Mouse (Mus musculus): ENCODE measurements around the gene Srsf11. TPM values are rescaled to one million over a fixed set of nuclear protein-coding genes. Genes with fewer than 3 reads are reported as not detected.

The Srsf11 gene
- polyA plus RNA-seq, 1 experiment from 2014 or later = 309 TPM

DNA sequence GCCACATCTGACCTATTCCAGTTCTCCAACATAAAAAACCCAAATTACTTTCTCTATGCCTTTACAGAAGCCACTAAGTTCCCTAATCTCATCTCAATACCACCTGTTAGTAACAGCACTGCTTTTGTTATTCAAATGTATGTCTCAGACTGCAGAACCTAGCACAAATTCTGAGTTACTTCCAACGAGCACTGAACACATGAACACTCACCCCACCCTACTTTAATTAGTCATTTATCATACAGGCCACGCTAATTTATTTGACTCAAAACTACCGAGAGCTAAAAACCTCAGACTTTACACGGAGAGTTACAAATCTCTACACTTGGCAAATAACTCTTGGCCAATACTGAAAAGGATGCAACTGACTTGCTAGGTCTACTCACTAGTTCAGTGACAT lies 4.3 kb downstream of the Srsf11 start:
- Histone ChIP-seq H3K36me3 (ENCODE audit: insufficient read depth) (peaks cover 11% of the 10 kb centered on the region), H3K9ac (peak overlapping the region; percentile 96), H3K4me1 (ENCODE audit: insufficient read depth) (peaks cover 7% of the 10 kb centered on the region; the same call in 1 of the 2 replicates), H3K4me2 (peak overlapping the region; percentile 74), H3K27me3 (ENCODE audit: insufficient read depth, low read length) (no peaks in the 10 kb centered on the region), H3K9me3 (ENCODE audit: low read depth, low read length) (no peaks in the 10 kb centered on the region), H3K4me3 (ENCODE audit: low read depth, low read length) (peak overlapping the region; percentile 96), H3K27ac (ENCODE audit: low read depth) (peak overlapping the region; percentile 97)
- no peak for DNase-seq
- no peak for TF ChIP-seq CTCF (IDR thresholded peaks at IDR 0.05; ENCODE audit: low read depth)
- ATAC-seq (ENCODE audit: insufficient read depth) = no peak
- 4% methylated on average over 4 of the region's 4 CpGs for WGBS

DNA sequence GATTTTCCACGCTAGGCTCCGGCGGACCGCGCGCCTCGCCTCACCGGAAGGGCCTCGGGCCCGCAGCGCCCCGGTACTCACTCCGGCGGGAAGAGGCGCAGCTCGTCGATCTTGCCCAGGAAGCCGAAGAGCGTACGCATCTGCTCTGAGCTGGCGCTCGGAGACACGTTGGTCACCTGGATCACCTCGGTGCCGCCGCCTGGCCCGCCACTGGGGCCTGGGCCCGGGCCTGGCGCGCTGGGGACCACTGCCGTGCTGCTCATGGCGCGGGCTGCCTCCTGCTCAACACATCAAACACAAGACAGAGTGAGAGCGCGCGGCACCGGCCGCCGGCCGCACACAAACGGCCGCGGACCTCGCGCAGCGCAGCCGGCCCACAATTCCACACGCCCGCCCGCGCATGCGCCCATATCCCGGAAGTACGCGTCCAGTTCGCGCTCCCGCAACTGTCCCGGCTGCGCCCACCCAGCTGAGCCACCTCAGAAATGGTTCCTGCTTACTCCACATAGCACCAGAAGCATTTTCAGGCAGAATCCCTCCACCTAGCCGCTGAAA lies 5.0 kb downstream of the Srsf11 start:
- peak; percentile 92 for ATAC-seq (ENCODE audit: insufficient read depth)
- Histone ChIP-seq H3K9ac (peak overlapping the region; percentile 96), H3K27ac (ENCODE audit: low read depth) (peak overlapping the region; percentile 97), H3K9me3 (ENCODE audit: low read depth, low read length) (no peaks in the 10 kb centered on the region), H3K36me3 (ENCODE audit: insufficient read depth) (peaks cover 17% of the 10 kb centered on the region), H3K4me1 (ENCODE audit: insufficient read depth) (peaks cover 7% of the 10 kb centered on the region; the same call in 1 of the 2 replicates), H3K4me3 (ENCODE audit: low read depth, low read length) (peak overlapping the region; percentile 96), H3K4me2 (peak overlapping the region; percentile 74), H3K27me3 (ENCODE audit: insufficient read depth, low read length) (no peaks in the 10 kb centered on the region)
- WGBS = under 1% methylated on average over 61 of the region's 61 CpGs
- TF ChIP-seq CTCF (IDR thresholded peaks at IDR 0.05; ENCODE audit: low read depth) = no peak
- DNase-seq = peak; percentile 97

- TF ChIP-seq CTCF (IDR thresholded peaks at IDR 0.05; ENCODE audit: low read depth) = no peak
- DNase-seq (no peak), ATAC-seq (ENCODE audit: insufficient read depth) (peak; percentile 47; the same call in 1 of the 2 replicates)
- Histone ChIP-seq H3K4me1 (ENCODE audit: insufficient read depth) (no peaks in the 10 kb centered on the region), H3K27ac (ENCODE audit: low read depth) (no peak overlapping the region), H3K4me2 (no peak overlapping the region), H3K36me3 (ENCODE audit: insufficient read depth) (peaks cover 66% of the 10 kb centered on the region), H3K9ac (no peak overlapping the region), H3K9me3 (ENCODE audit: low read depth, low read length) (no peaks in the 10 kb centered on the region), H3K4me3 (ENCODE audit: low read depth, low read length) (no peak overlapping the region), H3K27me3 (ENCODE audit: insufficient read depth, low read length) (no peaks in the 10 kb centered on the region)
- 42% methylated on average over 1 of the region's 1 CpGs for WGBS
Measured at GRCm38 (mm10) chr3:158009762-158010320, 26.6 kb downstream of the Srsf11 start.

GRCm38 (mm10) chr3:158008647-158009046 lies 27.8 kb downstream of the Srsf11 start:
- H3K9me3 ChIP-seq (ENCODE audit: low read depth, low read length) = no peaks in the 10 kb centered on the region
- H3K9ac ChIP-seq = no peak overlapping the region
- no peaks in the 10 kb centered on the region for H3K27me3 ChIP-seq (ENCODE audit: insufficient read depth, low read length)
- WGBS = 50% methylated on average over 1 of the region's 1 CpGs
- H3K4me3 ChIP-seq (ENCODE audit: low read depth, low read length) = no peak overlapping the region
- no peak overlapping the region for H3K27ac ChIP-seq (ENCODE audit: low read depth)
- no peak overlapping the region for H3K4me2 ChIP-seq
- no peak for DNase-seq
- peaks cover 66% of the 10 kb centered on the region for H3K36me3 ChIP-seq (ENCODE audit: insufficient read depth)
- no peak for TF ChIP-seq CTCF (IDR thresholded peaks at IDR 0.05; ENCODE audit: low read depth)
- no peak for ATAC-seq (ENCODE audit: insufficient read depth)
- H3K4me1 ChIP-seq (ENCODE audit: insufficient read depth) = no peaks in the 10 kb centered on the region

- no peak for TF ChIP-seq CTCF (IDR thresholded peaks at IDR 0.05; ENCODE audit: low read depth)
- no peaks in the 10 kb centered on the region for H3K4me1 ChIP-seq (ENCODE audit: insufficient read depth)
- 76% methylated on average over 1 of the region's 1 CpGs for WGBS
- no peak for ATAC-seq (ENCODE audit: insufficient read depth)
- no peak overlapping the region for H3K4me2 ChIP-seq
- no peak overlapping the region for H3K4me3 ChIP-seq (ENCODE audit: low read depth, low read length)
- peaks cover 30% of the 10 kb centered on the region; the same call in 1 of the 2 replicates for H3K36me3 ChIP-seq (ENCODE audit: insufficient read depth)
- H3K9ac ChIP-seq = no peak overlapping the region
- no peaks in the 10 kb centered on the region for H3K27me3 ChIP-seq (ENCODE audit: insufficient read depth, low read length)
- H3K9me3 ChIP-seq (ENCODE audit: low read depth, low read length) = no peaks in the 10 kb centered on the region
- DNase-seq = no peak
- H3K27ac ChIP-seq (ENCODE audit: low read depth) = no peak overlapping the region
Measured at GRCm38 (mm10) chr3:157998742-157999369, 37.6 kb downstream of the Srsf11 start.

- peaks cover 9% of the 10 kb centered on the region; the same call in 1 of the 2 replicates for H3K36me3 ChIP-seq (ENCODE audit: insufficient read depth)
- ATAC-seq (ENCODE audit: insufficient read depth) = no peak
- H3K9me3 ChIP-seq (ENCODE audit: low read depth, low read length) = no peaks in the 10 kb centered on the region
- H3K4me2 ChIP-seq = no peak overlapping the region
- no peak overlapping the region for H3K9ac ChIP-seq
- no peak overlapping the region for H3K4me3 ChIP-seq (ENCODE audit: low read depth, low read length)
- DNase-seq = no peak
- H3K4me1 ChIP-seq (ENCODE audit: insufficient read depth) = no peaks in the 10 kb centered on the region
- WGBS = 95% methylated on average over 2 of the region's 2 CpGs
- no peaks in the 10 kb centered on the region for H3K27me3 ChIP-seq (ENCODE audit: insufficient read depth, low read length)
- no peak for TF ChIP-seq CTCF (IDR thresholded peaks at IDR 0.05; ENCODE audit: low read depth)
- no peak overlapping the region for H3K27ac ChIP-seq (ENCODE audit: low read depth)
Measured at GRCm38 (mm10) chr3:157995726-157996125, 40.7 kb downstream of the Srsf11 start.

GRCm38 (mm10) chr3:157993322-157993721 lies 43.1 kb downstream of the Srsf11 start:
- Histone ChIP-seq H3K4me2 (no peak overlapping the region), H3K9ac (no peak overlapping the region), H3K9me3 (ENCODE audit: low read depth, low read length) (no peaks in the 10 kb centered on the region), H3K27ac (ENCODE audit: low read depth) (no peak overlapping the region), H3K4me3 (ENCODE audit: low read depth, low read length) (no peak overlapping the region), H3K36me3 (ENCODE audit: insufficient read depth) (peaks cover 28% of the 10 kb centered on the region), H3K4me1 (ENCODE audit: insufficient read depth) (no peaks in the 10 kb centered on the region), H3K27me3 (ENCODE audit: insufficient read depth, low read length) (no peaks in the 10 kb centered on the region)
- DNase-seq (no peak), ATAC-seq (ENCODE audit: insufficient read depth) (no peak)
- TF ChIP-seq CTCF (IDR thresholded peaks at IDR 0.05; ENCODE audit: low read depth) = no peak

All from lung, embryonic 14.5 days (tissue).